Mouse (Mus musculus): Measurements from ENCODE around the gene Itln1. TPM values are rescaled to one million over a fixed set of nuclear protein-coding genes. Genes with fewer than 3 reads are reported as not detected.
"Not testable (repeated sequence)": the region's sequence is repeated elsewhere in the genome, so short reads cannot be mapped to it uniquely, and the experiment has no call there.

Itln1 gene
- polyA plus RNA-seq, 1 experiment from 2014 or later, result not detected

DNA sequence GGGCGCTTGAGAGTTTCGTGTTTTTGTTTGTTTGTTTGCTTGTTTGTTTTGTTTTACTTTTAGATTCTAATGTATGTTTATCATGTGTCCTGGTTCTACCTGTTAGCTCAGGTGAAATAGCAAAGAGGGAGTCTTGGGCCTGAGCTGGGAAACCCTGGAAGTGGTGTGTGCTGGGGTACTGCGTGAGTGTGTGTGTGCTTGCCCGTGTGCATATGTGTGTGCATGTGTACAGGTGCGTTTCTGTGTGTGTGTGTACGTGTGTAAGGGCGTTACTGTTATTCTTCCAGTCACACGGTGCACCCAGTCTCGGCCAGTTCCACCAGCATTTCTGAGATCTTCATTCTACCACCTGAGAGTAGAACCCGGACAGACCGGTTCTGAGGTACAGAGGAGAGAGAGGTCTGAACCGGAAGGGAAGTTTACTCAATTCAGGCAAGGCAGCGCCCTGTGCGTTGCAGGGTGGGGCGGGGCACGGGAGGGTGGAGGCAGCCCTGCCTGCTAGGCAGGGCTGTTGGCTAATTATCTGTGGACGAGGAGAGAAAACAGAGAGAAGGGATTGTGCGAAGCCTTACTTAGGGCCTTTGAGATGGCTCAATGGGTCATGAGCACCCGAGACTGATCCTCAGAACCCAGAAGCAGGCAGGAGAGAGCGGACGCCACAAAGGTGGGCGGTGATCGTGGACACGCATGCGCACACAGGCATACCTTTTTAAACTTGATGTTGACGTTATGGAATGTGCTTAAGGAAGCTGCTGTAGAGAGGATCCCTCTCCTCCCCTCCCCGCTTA lies 57.1 kb downstream of the Itln1 start:
- H3K4me2 ChIP-seq (replicated peaks; ENCODE audit: low read depth, low read length), result peak overlapping the region; percentile 22
- H3K9me3 ChIP-seq (ENCODE audit: control insufficient read depth, low read length), result peaks cover 6% of the 10 kb centered on the region
- no peaks in the 10 kb centered on the region for H3K36me3 ChIP-seq (ENCODE audit: control insufficient read depth, insufficient read depth, low read length)
- peak; percentile 79 for ATAC-seq (ENCODE audit: low FRiP score, low TSS enrichment)
- no peaks in the 10 kb centered on the region for H3K27me3 ChIP-seq (ENCODE audit: control insufficient read depth, insufficient read depth, low read length)
- H3K4me3 ChIP-seq (ENCODE audit: low read length), result peak overlapping the region; percentile 29
- H3K4me1 ChIP-seq (ENCODE audit: control insufficient read depth, insufficient read depth, low read length), result no peaks in the 10 kb centered on the region
- H3K9ac ChIP-seq (ENCODE audit: low read depth, low read length), result no peak overlapping the region
- no peak overlapping the region for H3K27ac ChIP-seq (ENCODE audit: low read depth, low read length)
- 57% methylated on average over 27 of the region's 27 CpGs for whole genome bisulfite sequencing

DNA sequence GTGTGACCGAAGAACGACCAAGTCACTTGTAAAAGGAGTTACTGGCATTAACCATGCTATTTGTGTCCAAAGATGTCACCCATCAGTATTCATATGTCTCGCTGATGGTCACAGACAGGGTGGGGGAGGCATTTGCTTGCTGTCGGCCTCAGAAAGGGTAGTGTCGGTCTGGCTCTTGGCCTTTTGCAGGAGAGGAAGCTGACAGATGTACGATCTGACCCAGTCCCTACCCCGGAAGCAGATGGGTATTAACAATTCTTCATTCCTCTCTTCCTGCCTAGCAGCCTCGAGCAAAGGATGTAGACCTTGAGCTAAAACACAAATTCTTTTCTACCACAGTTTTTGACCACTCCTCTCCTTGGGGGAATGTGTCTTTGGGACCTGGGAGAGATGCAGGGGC lies 58.0 kb downstream of the Itln1 start:
- no peak overlapping the region for H3K9ac ChIP-seq (ENCODE audit: low read depth, low read length)
- H3K36me3 ChIP-seq (ENCODE audit: control insufficient read depth, insufficient read depth, low read length), result no peaks in the 10 kb centered on the region
- H3K27me3 ChIP-seq (ENCODE audit: control insufficient read depth, insufficient read depth, low read length), result no peaks in the 10 kb centered on the region
- H3K4me2 ChIP-seq (replicated peaks; ENCODE audit: low read depth, low read length), result no peak overlapping the region
- ATAC-seq (ENCODE audit: low FRiP score, low TSS enrichment), result no peak
- 0 out of 2 replicates have a peak, but pooled peaks cover 2% of the 10 kb centered on the region for H3K9me3 ChIP-seq (ENCODE audit: control insufficient read depth, low read length)
- H3K27ac ChIP-seq (ENCODE audit: low read depth, low read length), result no peak overlapping the region
- WGBS, result 60% methylated on average over 8 of the region's 8 CpGs
- H3K4me1 ChIP-seq (ENCODE audit: control insufficient read depth, insufficient read depth, low read length), result no peaks in the 10 kb centered on the region
- H3K4me3 ChIP-seq (ENCODE audit: low read length), result no peak overlapping the region

DNA sequence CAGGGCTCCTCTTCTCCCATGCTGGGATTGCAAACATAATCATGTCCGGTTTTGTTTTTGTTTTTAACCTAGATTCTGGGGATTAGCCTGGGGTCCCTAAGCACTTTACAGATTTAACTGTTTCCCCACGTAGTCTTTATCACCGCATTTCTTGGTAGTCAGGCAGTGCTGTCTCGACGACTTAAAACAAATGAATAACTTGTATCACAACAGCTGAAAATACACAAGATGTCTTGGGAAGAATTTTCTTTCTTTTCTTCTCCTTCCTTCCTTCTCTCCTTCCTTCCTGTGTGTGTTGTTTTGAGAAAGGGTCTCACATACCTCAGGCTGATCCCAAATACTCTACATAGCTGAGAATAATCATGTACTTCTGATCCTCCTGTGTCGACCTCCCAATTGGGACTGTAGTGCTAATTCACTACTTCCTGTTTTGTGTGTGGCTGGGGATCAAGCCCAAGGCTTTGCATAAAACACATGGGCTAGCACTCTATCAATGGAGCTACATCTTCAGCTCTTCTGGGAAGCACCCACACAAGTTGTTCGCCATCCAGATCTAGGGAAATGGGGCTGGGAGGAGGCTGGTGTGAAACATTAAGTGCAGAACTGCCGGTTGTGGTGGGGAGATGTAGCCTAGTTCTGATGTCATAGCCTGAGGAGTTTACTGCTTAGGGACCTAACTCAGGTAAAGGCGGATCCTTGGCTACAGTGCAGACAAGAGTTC lies 61.0 kb downstream of the Itln1 start:
- H3K27me3 ChIP-seq (ENCODE audit: control insufficient read depth, insufficient read depth, low read length), result no peaks in the 10 kb centered on the region
- no peak overlapping the region for H3K4me3 ChIP-seq (ENCODE audit: low read length)
- no peak overlapping the region for H3K27ac ChIP-seq (ENCODE audit: low read depth, low read length)
- ATAC-seq (ENCODE audit: low FRiP score, low TSS enrichment), result no peak
- no peaks in the 10 kb centered on the region for H3K9me3 ChIP-seq (ENCODE audit: control insufficient read depth, low read length)
- no peak overlapping the region for H3K4me2 ChIP-seq (replicated peaks; ENCODE audit: low read depth, low read length)
- 62% methylated on average over 9 of the region's 9 CpGs for WGBS
- H3K4me1 ChIP-seq (ENCODE audit: control insufficient read depth, insufficient read depth, low read length), result no peaks in the 10 kb centered on the region
- no peak overlapping the region for H3K9ac ChIP-seq (ENCODE audit: low read depth, low read length)
- no peaks in the 10 kb centered on the region for H3K36me3 ChIP-seq (ENCODE audit: control insufficient read depth, insufficient read depth, low read length)

DNA sequence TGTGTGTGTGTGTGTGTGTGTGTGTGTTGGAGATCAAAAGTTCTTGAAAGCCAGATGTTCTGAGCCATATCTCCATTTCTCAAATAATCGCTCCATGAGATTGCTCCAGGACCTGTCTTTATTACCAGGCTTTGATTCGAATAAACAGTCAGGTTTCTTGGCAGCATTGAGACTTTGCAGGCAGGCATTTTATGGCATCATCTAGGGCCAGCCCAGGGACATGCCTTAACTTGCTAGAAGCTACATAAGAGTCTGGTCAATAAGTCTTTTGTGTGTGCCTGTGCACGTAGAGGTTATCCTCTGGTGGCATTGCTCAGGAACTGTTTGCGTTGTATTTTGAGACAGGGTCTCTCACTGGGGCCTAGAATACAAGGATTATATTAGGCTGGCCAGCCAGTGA lies 61.6 kb downstream of the Itln1 start:
- WGBS, result 82% methylated on average over 4 of the region's 4 CpGs
- Histone ChIP-seq H3K27me3 (ENCODE audit: control insufficient read depth, insufficient read depth, low read length) (no peaks in the 10 kb centered on the region), H3K9ac (ENCODE audit: low read depth, low read length) (no peak overlapping the region), H3K4me1 (ENCODE audit: control insufficient read depth, insufficient read depth, low read length) (no peaks in the 10 kb centered on the region), H3K4me3 (ENCODE audit: low read length) (no peak overlapping the region), H3K36me3 (ENCODE audit: control insufficient read depth, insufficient read depth, low read length) (no peaks in the 10 kb centered on the region), H3K4me2 (replicated peaks; ENCODE audit: low read depth, low read length) (no peak overlapping the region), H3K27ac (ENCODE audit: low read depth, low read length) (no peak overlapping the region), H3K9me3 (ENCODE audit: control insufficient read depth, low read length) (no peaks in the 10 kb centered on the region)
- no peak for ATAC-seq (ENCODE audit: low FRiP score, low TSS enrichment)

DNA sequence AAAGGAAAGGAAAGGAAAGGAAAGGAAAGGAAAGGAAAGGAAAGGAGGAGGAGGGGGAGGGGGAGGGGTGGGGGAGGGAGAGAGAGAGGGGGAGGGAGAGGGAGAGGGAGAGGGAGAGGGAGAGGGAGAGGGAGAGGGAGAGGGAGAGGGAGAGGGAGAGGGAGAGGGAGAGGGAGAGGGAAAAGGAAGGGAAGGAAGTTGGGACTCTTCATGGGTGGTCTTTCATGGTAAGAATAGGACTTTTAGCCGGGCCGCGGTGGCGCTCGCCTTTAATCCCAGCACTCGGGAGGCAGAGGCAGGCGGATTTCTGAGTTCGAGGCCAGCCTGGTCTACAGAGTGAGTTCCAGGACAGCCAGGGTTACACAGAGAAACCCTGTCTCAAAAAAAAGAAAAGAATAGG lies 63.2 kb downstream of the Itln1 start:
- H3K9me3 ChIP-seq (ENCODE audit: control insufficient read depth, low read length); H3K36me3 ChIP-seq (ENCODE audit: control insufficient read depth, insufficient read depth, low read length); H3K9ac ChIP-seq (ENCODE audit: low read depth, low read length); ATAC-seq (ENCODE audit: low FRiP score, low TSS enrichment); H3K4me1 ChIP-seq (ENCODE audit: control insufficient read depth, insufficient read depth, low read length); H3K27me3 ChIP-seq (ENCODE audit: control insufficient read depth, insufficient read depth, low read length); H3K4me2 ChIP-seq (replicated peaks; ENCODE audit: low read depth, low read length); H3K4me3 ChIP-seq (ENCODE audit: low read length); H3K27ac ChIP-seq (ENCODE audit: low read depth, low read length): not testable (repeated sequence)
- WGBS, result 88% methylated on average over 8 of the region's 8 CpGs

DNA sequence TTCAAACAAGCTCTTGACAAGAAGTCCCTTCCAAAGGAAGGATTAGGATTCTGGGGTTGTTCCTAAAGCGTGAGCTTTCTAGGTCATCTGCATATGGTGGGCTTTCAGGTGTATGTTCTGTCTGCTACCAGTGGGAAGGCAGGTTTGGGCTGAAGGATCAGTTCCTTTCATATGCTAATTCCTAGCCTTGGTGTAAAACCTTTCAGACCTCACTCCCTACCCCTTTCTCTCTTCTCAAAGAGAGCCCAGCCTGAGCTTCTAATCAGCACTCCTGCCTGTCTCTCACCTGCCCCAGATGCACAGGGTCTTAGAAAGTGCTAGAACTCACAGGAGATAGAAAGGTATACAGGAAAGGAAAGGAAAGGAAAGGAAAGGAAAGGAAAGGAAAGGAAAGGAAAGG lies 63.6 kb downstream of the Itln1 start:
- Histone ChIP-seq H3K4me3 (ENCODE audit: low read length) (no peak overlapping the region), H3K27ac (ENCODE audit: low read depth, low read length) (no peak overlapping the region), H3K9me3 (ENCODE audit: control insufficient read depth, low read length) (no peaks in the 10 kb centered on the region), H3K4me2 (replicated peaks; ENCODE audit: low read depth, low read length) (no peak overlapping the region), H3K4me1 (ENCODE audit: control insufficient read depth, insufficient read depth, low read length) (no peaks in the 10 kb centered on the region), H3K27me3 (ENCODE audit: control insufficient read depth, insufficient read depth, low read length) (no peaks in the 10 kb centered on the region), H3K36me3 (ENCODE audit: control insufficient read depth, insufficient read depth, low read length) (no peaks in the 10 kb centered on the region), H3K9ac (ENCODE audit: low read depth, low read length) (no peak overlapping the region)
- WGBS, result 70% methylated on average over 1 of the region's 1 CpGs
- no peak for ATAC-seq (ENCODE audit: low FRiP score, low TSS enrichment)

DNA sequence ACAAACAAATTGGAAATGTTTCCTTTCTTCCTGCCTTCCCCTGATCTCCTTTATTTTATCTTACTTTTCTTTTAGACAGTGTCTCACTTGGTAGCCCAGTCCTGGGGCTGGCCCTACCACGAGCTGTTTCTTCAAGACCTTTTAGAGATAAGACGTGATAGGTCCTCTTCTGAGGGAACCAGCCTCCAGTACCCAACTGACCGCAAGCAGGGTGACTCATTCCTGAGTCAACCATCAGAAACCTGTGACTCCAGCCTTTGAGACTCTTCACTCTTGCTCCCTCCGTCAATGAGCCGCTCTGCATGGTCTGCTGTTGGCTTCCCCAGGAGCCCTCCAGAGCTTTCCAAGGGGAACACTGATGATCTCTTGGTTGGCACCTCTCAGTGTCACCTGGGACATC lies 64.2 kb downstream of the Itln1 start:
- no peaks in the 10 kb centered on the region for H3K4me1 ChIP-seq (ENCODE audit: control insufficient read depth, insufficient read depth, low read length)
- H3K4me3 ChIP-seq (ENCODE audit: low read length), result no peak overlapping the region
- no peak overlapping the region for H3K9ac ChIP-seq (ENCODE audit: low read depth, low read length)
- WGBS, result 92% methylated on average over 5 of the region's 5 CpGs
- no peak for ATAC-seq (ENCODE audit: low FRiP score, low TSS enrichment)
- H3K27me3 ChIP-seq (ENCODE audit: control insufficient read depth, insufficient read depth, low read length), result no peaks in the 10 kb centered on the region
- H3K4me2 ChIP-seq (replicated peaks; ENCODE audit: low read depth, low read length), result no peak overlapping the region
- no peak overlapping the region for H3K27ac ChIP-seq (ENCODE audit: low read depth, low read length)
- H3K9me3 ChIP-seq (ENCODE audit: control insufficient read depth, low read length), result no peaks in the 10 kb centered on the region
- no peaks in the 10 kb centered on the region for H3K36me3 ChIP-seq (ENCODE audit: control insufficient read depth, insufficient read depth, low read length)

DNA sequence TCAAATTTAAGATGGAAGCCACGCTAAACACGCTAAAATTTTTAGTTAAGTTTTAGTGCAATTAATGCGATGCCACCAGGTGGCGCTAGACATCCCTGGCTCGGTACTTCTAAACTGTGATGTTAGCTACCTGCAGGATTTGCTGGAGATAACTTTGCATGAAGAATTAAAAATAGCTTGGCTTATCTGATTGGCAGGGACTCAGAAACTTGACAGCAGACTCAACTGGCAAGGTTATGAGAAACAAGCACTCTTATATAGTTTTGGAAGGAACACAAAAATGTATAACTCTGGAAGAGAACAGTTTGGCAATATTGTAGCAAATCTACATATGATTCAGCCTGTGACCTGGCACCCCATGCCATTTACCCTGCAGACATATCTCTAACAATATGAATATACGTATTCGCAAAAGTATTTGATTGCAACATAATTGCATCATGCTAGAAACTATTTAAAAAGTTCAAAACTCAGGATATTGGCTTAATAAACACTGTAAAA lies 64.7 kb downstream of the Itln1 start:
- H3K27me3 ChIP-seq (ENCODE audit: control insufficient read depth, insufficient read depth, low read length), result no peaks in the 10 kb centered on the region
- H3K9ac ChIP-seq (ENCODE audit: low read depth, low read length), result no peak overlapping the region
- H3K27ac ChIP-seq (ENCODE audit: low read depth, low read length), result no peak overlapping the region
- no peak for ATAC-seq (ENCODE audit: low FRiP score, low TSS enrichment)
- WGBS, result 32% methylated on average over 7 of the region's 7 CpGs
- no peaks in the 10 kb centered on the region for H3K36me3 ChIP-seq (ENCODE audit: control insufficient read depth, insufficient read depth, low read length)
- no peak overlapping the region for H3K4me3 ChIP-seq (ENCODE audit: low read length)
- H3K4me2 ChIP-seq (replicated peaks; ENCODE audit: low read depth, low read length), result no peak overlapping the region
- no peaks in the 10 kb centered on the region for H3K9me3 ChIP-seq (ENCODE audit: control insufficient read depth, low read length)
- H3K4me1 ChIP-seq (ENCODE audit: control insufficient read depth, insufficient read depth, low read length), result no peaks in the 10 kb centered on the region

DNA sequence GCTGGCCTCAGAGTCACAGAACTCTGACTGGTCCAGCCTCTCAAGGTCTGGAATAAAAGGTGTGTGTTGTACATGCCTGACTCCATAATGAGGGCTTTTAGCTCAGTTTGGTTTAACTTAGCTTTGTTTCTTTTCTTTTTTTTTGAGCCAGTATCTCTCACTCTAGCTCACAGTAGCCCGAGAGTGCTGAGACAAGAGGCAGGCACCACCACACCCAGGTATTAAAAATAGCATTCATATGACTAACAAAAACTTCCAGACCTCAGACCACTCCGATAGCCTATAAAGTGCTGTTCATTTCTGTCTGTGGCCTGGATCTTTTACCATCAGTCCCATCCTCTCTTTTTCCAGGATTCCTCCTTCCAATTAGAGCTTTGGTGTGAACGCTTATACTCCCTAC lies 65.4 kb downstream of the Itln1 start:
- H3K4me2 ChIP-seq (replicated peaks; ENCODE audit: low read depth, low read length), result no peak overlapping the region
- H3K4me3 ChIP-seq (ENCODE audit: low read length), result no peak overlapping the region
- H3K9me3 ChIP-seq (ENCODE audit: control insufficient read depth, low read length), result no peaks in the 10 kb centered on the region
- ATAC-seq (ENCODE audit: low FRiP score, low TSS enrichment), result no peak
- no peaks in the 10 kb centered on the region for H3K4me1 ChIP-seq (ENCODE audit: control insufficient read depth, insufficient read depth, low read length)
- no peaks in the 10 kb centered on the region for H3K36me3 ChIP-seq (ENCODE audit: control insufficient read depth, insufficient read depth, low read length)
- H3K27ac ChIP-seq (ENCODE audit: low read depth, low read length), result no peak overlapping the region
- no peaks in the 10 kb centered on the region for H3K27me3 ChIP-seq (ENCODE audit: control insufficient read depth, insufficient read depth, low read length)
- no peak overlapping the region for H3K9ac ChIP-seq (ENCODE audit: low read depth, low read length)
- WGBS, result 88% methylated on average over 3 of the region's 3 CpGs

Measured in kidney, embryonic 14.5 days (tissue).